Mouse (Mus musculus): Measurements from ENCODE around the gene Ilvbl.

GRCm38 (mm10) chr10:78605080-78605479 is 30.9 kb downstream of the Ilvbl start:
- TF ChIP-seq CTCF (IDR thresholded peaks at IDR 0.05; ENCODE audit: low read depth) (peak; percentile 23; the same call in 1 of the 2 replicates), EP300 (IDR thresholded peaks at IDR 0.05; ENCODE audit: low read depth) (no peak)

All from liver, embryonic 14.5 days (tissue).